Mouse (Mus musculus) lung, postnatal 0 days (tissue): ENCODE results near the gene Vmn1r7.

Experiments
- CTCF ChIP-seq: IDR thresholded peaks from 2 replicates; pipeline ENCODE4 v1.5.1; 2016; ENCODE audit warnings: antibody characterized with exemption, mild to moderate bottlenecking
- EP300 ChIP-seq: IDR thresholded peaks from 2 replicates; pipeline ENCODE4 v1.6.1; 2016; ENCODE audit warnings: antibody characterized with exemption, mild to moderate bottlenecking, control low read depth

DNA sequence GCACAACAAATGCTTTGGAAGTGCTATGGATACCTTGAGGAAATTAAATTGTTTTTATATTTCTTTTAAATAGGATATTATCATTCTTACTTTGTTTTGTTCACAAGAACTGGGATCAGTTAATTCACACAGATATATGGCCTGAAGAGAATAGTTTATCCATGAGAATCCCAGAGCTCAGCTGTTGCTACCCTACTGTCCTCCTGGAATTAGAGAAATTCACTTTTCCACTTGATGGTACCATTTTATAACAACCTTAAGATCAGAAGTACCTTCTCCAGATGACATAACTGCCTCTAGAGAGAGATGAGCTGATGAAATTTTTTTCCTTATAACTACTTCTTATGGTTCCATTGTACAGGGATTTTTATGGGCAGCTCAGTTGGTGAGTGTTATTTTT is 6.9 kb upstream of the Vmn1r7 start, which contains the start of gene Vmn1r8:
- TF ChIP-seq CTCF (no peak), EP300 (no peak)
